11 mouse cellular contexts compared by ENCODE assay signal in the genomic region with DNA sequence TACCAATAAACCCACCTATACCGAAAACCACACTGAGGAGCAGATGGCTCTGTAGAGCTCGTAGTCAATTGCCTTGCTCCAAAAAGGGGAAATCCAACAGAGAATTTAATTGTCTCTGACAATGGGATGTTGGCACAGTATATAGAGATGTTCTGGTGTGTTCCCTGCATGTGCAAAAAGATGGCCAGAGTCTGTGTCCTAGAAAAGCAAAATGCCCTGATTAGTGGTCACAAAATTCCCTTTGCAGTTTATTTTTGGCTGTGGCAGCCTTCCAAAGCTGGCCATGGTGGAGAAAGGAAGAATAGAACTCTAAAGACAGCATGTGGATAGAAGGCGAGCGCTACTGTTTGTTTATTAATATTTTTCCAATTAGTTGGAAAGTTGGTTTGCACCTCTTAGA.
A peak's percentile ranks its signal among the peaks of the same experiment; 100 is the strongest.
DNase-seq lines count a peak whose midpoint lies in the region; ATAC-seq lines count a peak whose summit lies in the region.
"Had no signal": no experiment of that assay in that cellular context is flagged by ENCODE, and none has a peak within 500 bp of the region (broad histone marks: within the 10 kb centered on the region; RNA-seq: fewer than 3 reads in every experiment).

No protein-coding gene starts in this region.

- ATAC-seq in megakaryocyte-erythroid progenitor cell, adult 5-6 weeks (replicated peaks; ENCODE audit: low FRiP score, low TSS enrichment, poor library complexity, severe bottlenecking), result no peak
- ATAC-seq: hindbrain, embryonic 16.5 days had no signal

- intact Hi-C loops in left cerebral cortex, postnatal 4 days (cut with DNase I), result no loop called here

- DNase-seq in left cerebral cortex, postnatal 4 days, result peak; percentile 29
- no peak for DNase-seq in left cerebral cortex, adult 8-10 months (ENCODE audit: low spot score in 2 of 2)
- peak; percentile 82 to 87 for DNase-seq in cerebellum, adult 18-20 months
- DNase-seq in cerebellum, postnatal 36 days, result peak; percentile 81 to 86
- DNase-seq in heart, postnatal 4 days, result peak; percentile 64
- DNase-seq in frontal cortex, postnatal 25 days (ENCODE audit: low spot score in 2 of 2), result no peak
- DNase-seq: kidney, adult 8-10 months; kidney, postnatal 4 days; lung, adult 18-20 months had no signal

Comparison
In these comparisons a context has a peak if more than half of its experiments do, and no peak if none do; other contexts are left out.
1. DNase-seq: peak in left cerebral cortex, postnatal 4 days (single experiment), cerebellum, adult 18-20 months (2 of 2), cerebellum, postnatal 36 days (2 of 2) and heart, postnatal 4 days (single experiment); none in left cerebral cortex, adult 8-10 months (0 of 2) and frontal cortex, postnatal 25 days (0 of 2).